Mouse (Mus musculus): Measurements from ENCODE around the gene Slc25a38. TPM values are rescaled to one million over a fixed set of nuclear protein-coding genes. Genes with fewer than 3 reads are reported as not detected.

Gene Slc25a38
- polyA plus RNA-seq, 1 experiment from 2014 or later, result 43.6 TPM

GRCm38 (mm10) chr9:120149222-120149828, 39.2 kb downstream of the Slc25a38 start, which contains the start of gene Mobp:
Mobp (plus strand) TSS chr9:120149707.
- no peaks in the 10 kb centered on the region for H3K4me1 ChIP-seq (ENCODE audit: control insufficient read depth, insufficient read depth, low read length)
- WGBS, result 34% methylated on average over 11 of the region's 11 CpGs
- no peak for ATAC-seq
- no peak within 1 kb of the TSS for H3K4me2 ChIP-seq (ENCODE audit: low read length)
- no peak within 1 kb of the TSS for H3K27ac ChIP-seq (ENCODE audit: low read length)
- no peaks in the 10 kb centered on the region for H3K9me3 ChIP-seq (replicated peaks; ENCODE audit: control insufficient read depth, low read length, poor library complexity, severe bottlenecking)
- H3K9ac ChIP-seq (ENCODE audit: low read depth, low read length), result no peak within 1 kb of the TSS
- no peak within 1 kb of the TSS for H3K4me3 ChIP-seq (ENCODE audit: low read depth, low read length)
- no peaks in the 10 kb centered on the region for H3K36me3 ChIP-seq (ENCODE audit: control insufficient read depth, insufficient read depth, low read length)
- no peaks in the 10 kb centered on the region for H3K27me3 ChIP-seq (ENCODE audit: control insufficient read depth, insufficient read depth, low read depth, low read length)

GRCm38 (mm10) chr9:120151152-120151551, 41.0 kb downstream of the Slc25a38 start:
- WGBS, result 76% methylated on average over 5 of the region's 5 CpGs
- Histone ChIP-seq H3K27me3 (ENCODE audit: control insufficient read depth, insufficient read depth, low read depth, low read length) (no peaks in the 10 kb centered on the region), H3K36me3 (ENCODE audit: control insufficient read depth, insufficient read depth, low read length) (no peaks in the 10 kb centered on the region), H3K27ac (ENCODE audit: low read length) (no peak overlapping the region), H3K4me2 (ENCODE audit: low read length) (no peak overlapping the region), H3K4me3 (ENCODE audit: low read depth, low read length) (no peak overlapping the region), H3K9ac (ENCODE audit: low read depth, low read length) (no peak overlapping the region), H3K4me1 (ENCODE audit: control insufficient read depth, insufficient read depth, low read length) (no peaks in the 10 kb centered on the region), H3K9me3 (replicated peaks; ENCODE audit: control insufficient read depth, low read length, poor library complexity, severe bottlenecking) (no peaks in the 10 kb centered on the region)
- no peak for ATAC-seq

DNA sequence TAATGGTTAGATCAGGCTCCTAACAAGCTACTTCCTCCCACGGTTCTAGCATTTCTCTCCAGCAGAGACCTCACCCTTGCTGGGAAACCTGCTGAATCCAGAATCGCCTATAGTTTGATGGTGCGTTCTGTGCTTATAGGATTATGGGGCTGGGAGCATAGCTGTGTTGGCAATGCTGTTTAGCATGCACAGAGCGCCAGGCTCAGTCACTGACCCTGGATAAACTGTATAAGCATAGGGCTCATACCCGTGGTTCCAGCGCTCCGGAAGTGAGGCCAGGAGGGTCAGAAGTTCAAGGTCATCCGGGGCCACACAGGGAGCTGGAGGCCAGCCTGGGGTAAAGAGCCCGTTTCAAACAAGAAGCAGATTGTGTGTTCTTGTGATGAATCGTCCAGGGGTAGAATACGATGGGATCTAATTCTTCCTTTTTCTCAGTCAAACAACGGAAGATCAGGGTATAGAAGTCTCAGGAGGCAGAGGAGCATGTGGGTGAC, 41.8 kb downstream of the Slc25a38 start:
- Histone ChIP-seq H3K27me3 (ENCODE audit: control insufficient read depth, insufficient read depth, low read depth, low read length) (no peaks in the 10 kb centered on the region), H3K9me3 (replicated peaks; ENCODE audit: control insufficient read depth, low read length, poor library complexity, severe bottlenecking) (no peaks in the 10 kb centered on the region), H3K4me2 (ENCODE audit: low read length) (no peak overlapping the region), H3K27ac (ENCODE audit: low read length) (no peak overlapping the region), H3K9ac (ENCODE audit: low read depth, low read length) (no peak overlapping the region), H3K4me3 (ENCODE audit: low read depth, low read length) (no peak overlapping the region), H3K4me1 (ENCODE audit: control insufficient read depth, insufficient read depth, low read length) (no peaks in the 10 kb centered on the region), H3K36me3 (ENCODE audit: control insufficient read depth, insufficient read depth, low read length) (no peaks in the 10 kb centered on the region)
- 76% methylated on average over 12 of the region's 12 CpGs for WGBS
- no peak for ATAC-seq

- Histone ChIP-seq H3K36me3 (ENCODE audit: control insufficient read depth, insufficient read depth, low read length) (no peaks in the 10 kb centered on the region), H3K4me3 (ENCODE audit: low read depth, low read length) (no peak overlapping the region), H3K4me2 (ENCODE audit: low read length) (no peak overlapping the region), H3K9ac (ENCODE audit: low read depth, low read length) (no peak overlapping the region), H3K4me1 (ENCODE audit: control insufficient read depth, insufficient read depth, low read length) (no peaks in the 10 kb centered on the region), H3K27ac (ENCODE audit: low read length) (no peak overlapping the region), H3K27me3 (ENCODE audit: control insufficient read depth, insufficient read depth, low read depth, low read length) (no peaks in the 10 kb centered on the region), H3K9me3 (replicated peaks; ENCODE audit: control insufficient read depth, low read length, poor library complexity, severe bottlenecking) (no peaks in the 10 kb centered on the region)
- ATAC-seq, result no peak
- 45% methylated on average over 4 of the region's 4 CpGs for WGBS
Observed at GRCm38 (mm10) chr9:120158047-120158446, 47.9 kb downstream of the Slc25a38 start.

DNA sequence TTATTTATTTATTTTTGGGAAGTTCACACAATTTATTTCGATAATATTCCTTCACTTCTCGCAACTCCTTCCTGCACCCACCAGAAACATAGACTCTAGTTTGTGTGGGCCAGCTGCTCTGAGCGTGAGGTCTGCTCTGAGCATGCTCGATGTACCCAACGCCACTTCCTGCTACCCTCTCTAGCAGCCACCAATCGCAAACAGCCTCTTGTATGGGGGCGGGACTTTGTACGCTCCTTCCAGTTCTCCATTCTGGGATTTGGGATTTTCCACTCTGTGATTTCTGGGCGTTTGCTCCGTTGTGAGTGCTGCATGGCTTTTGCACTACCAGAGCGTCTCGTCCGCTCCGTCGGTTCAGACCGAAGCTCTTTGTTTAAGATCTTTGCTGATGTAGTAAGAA, 53.7 kb downstream of the Slc25a38 start:
- Histone ChIP-seq H3K36me3 (ENCODE audit: control insufficient read depth, insufficient read depth, low read length) (no peaks in the 10 kb centered on the region), H3K27me3 (ENCODE audit: control insufficient read depth, insufficient read depth, low read depth, low read length) (no peaks in the 10 kb centered on the region), H3K4me1 (ENCODE audit: control insufficient read depth, insufficient read depth, low read length) (no peaks in the 10 kb centered on the region), H3K4me3 (ENCODE audit: low read depth, low read length) (no peak overlapping the region), H3K9me3 (replicated peaks; ENCODE audit: control insufficient read depth, low read length, poor library complexity, severe bottlenecking) (no peaks in the 10 kb centered on the region), H3K4me2 (ENCODE audit: low read length) (no peak overlapping the region), H3K9ac (ENCODE audit: low read depth, low read length) (no peak overlapping the region), H3K27ac (ENCODE audit: low read length) (no peak overlapping the region)
- no peak for ATAC-seq
- WGBS, result 73% methylated on average over 16 of the region's 16 CpGs

DNA sequence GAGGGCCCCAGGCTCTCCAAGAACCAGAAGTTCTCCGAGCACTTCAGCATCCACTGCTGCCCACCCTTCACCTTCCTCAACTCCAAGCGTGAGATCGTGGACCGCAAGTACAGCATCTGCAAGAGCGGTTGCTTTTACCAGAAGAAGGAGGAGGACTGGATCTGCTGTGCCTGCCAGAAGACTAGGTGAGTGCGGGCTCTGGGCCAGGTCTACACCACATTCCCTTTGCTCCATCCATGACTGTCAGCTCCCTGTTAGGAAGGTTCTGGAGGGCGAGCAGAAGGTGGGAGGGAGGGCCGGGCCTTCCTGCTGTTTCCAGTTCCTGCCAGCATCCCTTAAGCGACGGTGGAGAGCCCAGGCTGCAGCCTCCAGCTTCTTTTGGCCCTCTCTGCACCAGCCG, 57.7 kb downstream of the Slc25a38 start:
- Histone ChIP-seq H3K4me1 (ENCODE audit: control insufficient read depth, insufficient read depth, low read length) (no peaks in the 10 kb centered on the region), H3K4me2 (ENCODE audit: low read length) (no peak overlapping the region), H3K4me3 (ENCODE audit: low read depth, low read length) (no peak overlapping the region), H3K9me3 (replicated peaks; ENCODE audit: control insufficient read depth, low read length, poor library complexity, severe bottlenecking) (no peaks in the 10 kb centered on the region; the same call in 1 of the 2 replicates), H3K27ac (ENCODE audit: low read length) (no peak overlapping the region), H3K36me3 (ENCODE audit: control insufficient read depth, insufficient read depth, low read length) (no peaks in the 10 kb centered on the region), H3K9ac (ENCODE audit: low read depth, low read length) (no peak overlapping the region), H3K27me3 (ENCODE audit: control insufficient read depth, insufficient read depth, low read depth, low read length) (no peaks in the 10 kb centered on the region)
- WGBS, result 72% methylated on average over 11 of the region's 11 CpGs
- ATAC-seq, result no peak

DNA sequence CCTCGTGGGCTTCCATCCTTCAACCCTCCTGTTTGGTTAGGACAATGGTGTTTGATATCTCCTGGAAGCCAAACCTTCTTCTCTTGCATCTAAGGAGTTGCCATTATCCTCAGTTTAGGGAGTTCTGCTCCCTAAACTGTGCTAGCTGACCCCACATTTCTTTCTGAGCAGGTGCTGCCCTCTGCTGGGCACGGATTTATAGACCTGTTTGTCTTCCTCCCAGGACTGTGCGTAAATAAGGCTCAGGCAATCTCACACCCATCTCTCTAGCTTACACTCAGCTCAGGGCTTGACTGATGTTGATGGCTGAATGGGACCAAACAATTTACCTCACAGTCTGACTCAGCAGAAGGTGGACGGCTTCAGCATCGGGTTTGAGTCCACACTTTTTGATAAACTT, 61.1 kb downstream of the Slc25a38 start:
- Histone ChIP-seq H3K9me3 (replicated peaks; ENCODE audit: control insufficient read depth, low read length, poor library complexity, severe bottlenecking) (no peaks in the 10 kb centered on the region; the same call in 1 of the 2 replicates), H3K4me2 (ENCODE audit: low read length) (no peak overlapping the region), H3K36me3 (ENCODE audit: control insufficient read depth, insufficient read depth, low read length) (no peaks in the 10 kb centered on the region), H3K4me3 (ENCODE audit: low read depth, low read length) (no peak overlapping the region), H3K9ac (ENCODE audit: low read depth, low read length) (no peak overlapping the region), H3K27me3 (ENCODE audit: control insufficient read depth, insufficient read depth, low read depth, low read length) (no peaks in the 10 kb centered on the region), H3K27ac (ENCODE audit: low read length) (no peak overlapping the region), H3K4me1 (ENCODE audit: control insufficient read depth, insufficient read depth, low read length) (no peaks in the 10 kb centered on the region)
- ATAC-seq, result no peak
- 44% methylated on average over 5 of the region's 5 CpGs for WGBS

Other genes with a start within 250 kb of the Slc25a38 start
- gene Wdr48, start 215.5 kb upstream of the Slc25a38 start, polyA plus RNA-seq (2015; fragmentation: Nextera tagmentation; extraction: Ambion mirVana), result 68.2 and 73.7 TPM in 2 replicates
- gene Gorasp1, start 172.8 kb upstream of the Slc25a38 start, polyA plus RNA-seq (2015; fragmentation: Nextera tagmentation; extraction: Ambion mirVana), result 27.3 and 29.2 TPM in 2 replicates
- 1.0 and 1.3 TPM in 2 replicates for gene Ttc21a, start 172.8 kb upstream of the Slc25a38 start, polyA plus RNA-seq (2015; fragmentation: Nextera tagmentation; extraction: Ambion mirVana)
- 0.75 and 1.0 TPM in 2 replicates for gene Csrnp1, start 125.7 kb upstream of the Slc25a38 start, polyA plus RNA-seq (2015; fragmentation: Nextera tagmentation; extraction: Ambion mirVana)
- not detected in 2 replicates for gene Xirp1, start 86.8 kb upstream of the Slc25a38 start, polyA plus RNA-seq (2015; fragmentation: Nextera tagmentation; extraction: Ambion mirVana)
- gene Cx3cr1, start 40.5 kb upstream of the Slc25a38 start, polyA plus RNA-seq (2015; fragmentation: Nextera tagmentation; extraction: Ambion mirVana), result 7.6 and 8.0 TPM in 2 replicates
- gene Ccr8, start 18.3 kb upstream of the Slc25a38 start, polyA plus RNA-seq (2015; fragmentation: Nextera tagmentation; extraction: Ambion mirVana), result not detected in 2 replicates
- 846 and 879 TPM in 2 replicates for gene Rpsa, start 17.3 kb downstream of the Slc25a38 start, polyA plus RNA-seq (2015; fragmentation: Nextera tagmentation; extraction: Ambion mirVana)
- 0.10 TPM in 1 of 2 replicates, not detected in the other for gene Mobp, start 39.3 kb downstream of the Slc25a38 start, polyA plus RNA-seq (2015; fragmentation: Nextera tagmentation; extraction: Ambion mirVana)
- gene Myrip, start 191.1 kb downstream of the Slc25a38 start, polyA plus RNA-seq (2015; fragmentation: Nextera tagmentation; extraction: Ambion mirVana), result 6.0 and 6.6 TPM in 2 replicates